Mouse (Mus musculus): Measurements from ENCODE around the gene Zfp280c.

The Zfp280c gene

DNA sequence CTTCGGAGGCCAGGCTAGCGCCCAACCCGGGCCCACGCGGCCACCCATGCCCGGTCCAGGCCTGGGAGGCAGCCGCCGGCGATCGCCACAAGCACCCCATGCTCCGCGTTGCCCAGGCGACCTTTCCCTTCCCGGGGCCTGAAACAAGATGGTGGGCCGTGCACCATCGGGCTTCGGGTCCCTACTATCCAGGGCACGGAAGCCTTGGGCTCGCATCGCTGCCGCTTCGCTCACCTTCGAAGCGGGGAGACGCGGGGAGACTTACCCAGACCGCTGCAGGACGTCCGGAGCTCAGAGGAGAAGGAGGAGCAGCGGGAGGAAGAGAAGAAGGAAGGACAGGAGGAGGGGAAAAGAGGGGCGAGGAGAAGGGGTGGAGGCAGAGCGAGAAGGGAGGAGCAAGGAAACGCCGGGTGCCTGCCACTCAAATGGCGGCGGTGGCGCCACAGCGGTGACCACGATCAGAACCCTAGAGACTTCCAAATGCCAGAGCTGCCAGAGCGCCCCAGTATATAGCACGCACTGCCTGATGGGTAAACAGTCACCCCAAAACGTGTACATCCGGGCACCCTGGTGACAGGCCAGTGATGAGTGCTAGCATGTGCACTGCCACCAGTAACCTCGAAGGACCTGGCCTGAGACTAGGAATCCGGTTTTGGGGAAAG is at the start of gene Zfp280c:
TSS of gene Zfp280c (minus strand) at position 406 of the 662 bp plus-strand sequence.
- DNase-seq (ENCODE audit: low spot score in 2 of 2): peak; percentile 39 to 63

DNA sequence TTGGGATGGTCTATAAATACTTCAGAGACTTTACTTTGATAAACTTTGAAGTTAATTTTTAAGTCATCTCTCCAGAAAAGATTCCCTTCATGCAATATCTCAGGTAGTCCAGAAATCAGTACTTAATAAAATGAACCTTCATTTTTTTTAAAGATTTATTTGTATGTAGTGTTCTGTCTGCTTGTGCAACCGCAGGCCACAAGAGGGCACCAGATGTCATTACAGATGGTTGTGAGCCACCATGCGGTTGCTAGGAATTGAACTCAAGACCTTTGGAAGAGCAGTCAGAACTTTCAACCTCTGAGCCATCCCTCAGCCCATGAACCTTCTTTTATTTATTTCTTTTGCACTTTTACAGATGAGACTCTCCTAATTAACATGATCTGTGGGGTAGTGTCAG is 42.7 kb upstream of the Zfp280c start:
- no peak for DNase-seq (ENCODE audit: low spot score in 2 of 2)

DNA sequence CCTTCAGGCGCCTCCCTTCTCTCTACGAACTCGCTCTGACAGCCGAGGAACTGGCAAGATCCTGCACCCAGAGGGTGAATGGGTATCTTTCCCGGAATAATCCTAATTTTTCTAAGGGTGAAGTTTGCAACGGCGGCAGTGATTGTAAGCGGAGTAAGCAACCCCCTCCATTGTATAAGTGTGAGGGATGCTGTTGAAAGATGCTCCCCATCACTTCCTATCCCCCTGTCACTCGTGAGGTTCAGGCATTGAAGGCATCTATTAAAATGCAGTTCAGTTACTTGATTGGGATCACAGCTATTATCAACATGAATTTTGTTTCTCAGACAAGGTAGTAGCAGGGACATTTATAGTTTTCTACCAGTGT is 29.7 kb upstream of the Zfp280c start:
- no peak for DNase-seq (ENCODE audit: low spot score in 2 of 2)

DNA sequence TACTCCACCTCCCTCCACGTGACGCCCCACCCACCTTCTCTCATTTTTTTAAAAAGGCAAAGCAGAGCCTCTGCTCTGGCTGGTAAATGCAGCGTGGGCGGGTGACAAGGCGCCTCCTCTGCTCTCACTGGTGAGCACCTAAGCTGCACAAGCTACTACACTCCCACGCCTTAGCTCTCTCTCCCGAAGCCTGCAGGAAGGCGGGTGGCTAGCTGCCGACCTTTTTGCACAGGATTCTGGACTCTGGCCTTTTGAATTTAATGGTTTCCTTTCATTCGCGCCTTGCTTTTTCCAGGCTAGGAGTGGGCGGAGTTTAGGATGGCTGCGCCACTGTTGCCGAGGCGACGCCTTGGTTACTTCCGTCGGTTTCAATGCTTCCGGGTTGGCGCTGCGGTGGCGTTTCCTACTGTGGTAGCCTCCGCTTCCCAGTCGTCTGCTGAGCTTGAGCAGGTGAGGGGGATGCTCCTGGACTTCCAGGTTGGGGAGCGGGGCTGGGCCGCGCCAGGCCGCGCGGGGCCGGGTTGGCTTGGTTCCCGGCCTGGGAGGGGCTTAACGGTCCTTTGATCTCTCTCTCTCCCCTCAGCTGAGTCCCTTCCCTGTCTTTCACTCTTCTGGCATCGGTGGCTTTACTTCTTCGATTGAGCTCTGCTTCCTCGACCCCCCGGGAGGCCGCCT is 29.2 kb upstream of the Zfp280c start, which contains the start of gene Slc25a14:
TSS of gene Slc25a14 (plus strand) at position 35 of the 675 bp plus-strand sequence.
- peak; percentile 65 to 71 for DNase-seq (ENCODE audit: low spot score in 2 of 2)

DNA sequence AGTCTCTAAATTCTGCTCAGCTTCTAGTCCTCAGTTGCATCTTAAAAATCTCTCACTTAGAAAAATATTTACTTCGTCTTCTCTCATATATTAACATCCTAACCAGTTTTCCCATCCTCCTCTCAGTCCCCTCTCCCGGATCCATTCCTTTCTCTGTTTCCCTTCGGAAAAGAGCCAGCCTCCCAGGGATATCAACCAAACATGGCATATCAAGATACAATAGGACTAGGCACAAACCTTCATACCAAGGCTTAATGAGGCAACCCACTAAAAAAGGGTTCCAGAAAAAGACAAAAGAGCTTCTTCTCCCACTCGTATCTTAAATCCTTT is 28.7 kb upstream of the Zfp280c start:
- DNase-seq (ENCODE audit: low spot score in 2 of 2): no peak

DNA sequence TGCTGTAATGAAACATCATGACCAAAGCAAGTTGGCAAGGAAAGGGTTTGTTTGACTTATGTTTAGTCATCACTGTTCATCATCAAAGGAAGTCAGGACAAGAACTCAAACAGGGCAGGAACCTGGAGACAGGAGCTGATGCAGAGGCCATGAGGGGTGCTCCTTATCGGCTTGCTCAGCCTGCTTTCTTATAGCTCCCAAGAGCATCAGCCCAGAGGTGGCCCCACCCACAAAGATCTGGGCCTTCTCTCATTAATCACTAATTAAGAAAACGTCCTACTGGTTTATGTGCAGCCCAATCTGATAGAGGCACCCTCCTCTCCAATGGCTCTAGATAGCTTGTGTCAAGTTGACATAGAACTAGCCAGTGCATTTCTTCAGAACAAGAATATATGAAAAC is 10.6 kb upstream of the Zfp280c start:
- no peak for DNase-seq (ENCODE audit: low spot score in 2 of 2)

DNA sequence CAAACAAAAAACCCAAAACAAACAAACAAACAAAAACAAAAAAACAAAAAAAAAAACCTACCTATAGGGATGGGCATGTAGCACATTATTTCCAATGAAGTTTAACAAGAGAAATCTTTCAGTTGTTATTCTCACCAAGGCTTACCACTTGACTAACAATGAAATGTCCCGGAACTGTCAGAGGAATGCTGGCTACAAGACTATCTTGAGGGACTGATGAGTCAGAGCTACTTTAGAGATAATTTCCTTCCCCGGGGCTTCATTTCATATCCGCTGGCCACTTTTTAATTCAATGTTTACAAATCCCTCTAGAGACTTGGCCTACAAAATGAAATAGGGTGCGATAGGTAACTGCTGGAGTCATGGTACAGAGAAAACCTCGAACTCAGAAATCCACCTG is 2.6 kb upstream of the Zfp280c start:
- no peak for DNase-seq (ENCODE audit: low spot score in 2 of 2)

DNA sequence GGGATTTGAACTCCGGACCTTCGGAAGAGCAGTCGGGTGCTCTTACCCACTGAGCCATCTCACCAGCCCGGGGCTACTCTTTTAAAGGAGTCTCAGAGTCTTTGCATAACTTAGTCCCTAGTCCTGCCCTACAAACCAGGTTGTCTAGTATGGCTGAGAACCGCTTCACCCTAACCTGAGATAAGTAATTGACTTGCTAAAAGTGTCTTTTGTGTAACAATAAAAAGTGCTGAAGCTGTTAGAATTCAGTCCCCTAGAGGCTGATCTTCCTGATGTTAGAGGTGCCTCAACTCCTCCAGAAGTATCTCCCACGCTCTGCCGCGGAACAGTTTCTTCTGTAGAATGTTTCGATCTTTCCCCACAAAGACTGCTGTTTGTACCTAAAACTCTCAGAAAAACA is 1.7 kb upstream of the Zfp280c start:
- DNase-seq (ENCODE audit: low spot score in 2 of 2): no peak

DNA sequence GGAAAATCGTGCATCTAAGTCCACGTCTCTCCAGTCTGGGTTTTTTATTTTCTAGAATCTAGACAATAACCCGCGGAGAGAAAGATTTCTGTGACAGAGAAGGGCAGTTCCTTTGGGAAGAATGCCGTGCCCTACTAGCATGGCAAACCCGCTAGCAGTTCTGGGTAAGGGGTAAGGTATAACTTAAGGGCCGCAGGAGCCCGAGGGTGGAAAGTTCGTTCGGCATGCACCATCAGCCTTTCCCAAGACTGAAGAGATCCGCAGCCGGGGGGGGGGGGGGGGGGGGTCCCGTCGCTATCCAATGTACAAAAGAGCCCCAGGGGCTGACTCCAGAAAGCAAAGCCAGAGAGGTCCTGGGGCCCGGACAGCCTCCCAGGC is 594 bp downstream of the Zfp280c start:
- no peak for DNase-seq (ENCODE audit: low spot score in 2 of 2)

DNA sequence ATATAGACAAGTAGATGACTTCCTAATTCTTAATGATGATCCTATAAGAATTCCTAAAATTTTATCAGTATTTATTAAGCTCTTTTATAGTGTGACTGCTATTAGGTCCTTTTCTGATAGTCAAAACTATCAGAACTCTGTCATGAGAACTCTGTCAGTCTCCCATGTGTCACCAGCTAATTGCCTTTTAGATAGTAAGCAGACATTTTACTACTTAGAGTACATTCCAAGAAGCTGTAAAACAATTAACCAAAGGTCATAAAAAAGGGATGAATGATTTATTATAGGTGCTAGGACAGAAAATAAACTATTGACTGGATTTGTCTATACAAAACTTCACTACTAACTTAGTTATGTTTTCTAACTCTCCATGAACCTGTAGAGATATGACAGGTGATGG is 11.0 kb downstream of the Zfp280c start:
- no peak for DNase-seq (ENCODE audit: low spot score in 2 of 2)

DNA sequence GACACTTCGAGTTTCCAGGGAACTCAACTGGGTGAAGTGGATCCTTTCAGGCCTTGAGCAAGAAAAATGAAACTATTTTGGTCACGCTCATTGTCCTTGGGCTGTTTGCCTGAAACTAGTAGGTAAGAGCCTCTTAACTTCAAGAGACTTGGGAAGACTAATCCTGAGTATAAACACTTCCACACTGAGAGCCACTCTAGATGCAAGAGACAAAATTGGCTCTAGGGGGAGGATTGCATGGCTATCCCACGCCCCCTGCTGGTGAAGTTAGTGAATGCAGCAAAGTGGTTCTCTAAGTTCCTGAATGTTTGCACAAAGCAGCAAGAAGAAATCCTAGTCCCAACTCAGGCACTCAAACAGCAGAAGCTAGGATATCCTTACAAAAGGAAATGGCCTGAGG is 62.1 kb downstream of the Zfp280c start:
- DNase-seq (ENCODE audit: low spot score in 2 of 2): peak; percentile 43 to 69

DNA sequence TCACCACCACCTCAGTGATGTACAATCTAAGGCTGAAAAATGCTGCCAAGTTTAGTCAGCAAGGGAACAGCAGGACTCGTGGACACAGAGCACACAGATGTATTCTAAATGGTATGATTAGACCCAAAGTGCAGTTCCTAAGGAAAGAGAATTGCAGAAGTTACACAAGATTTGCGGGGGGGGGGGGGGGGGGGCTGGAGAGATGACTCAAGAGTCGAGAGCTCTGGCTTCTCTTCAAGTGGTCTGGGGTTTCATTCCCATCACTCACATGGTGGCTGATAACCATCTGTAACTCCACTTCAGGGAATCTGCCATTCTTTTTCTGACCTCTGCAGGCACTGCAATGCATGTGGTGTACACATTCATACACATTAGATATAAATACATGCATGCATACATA is 67.9 kb downstream of the Zfp280c start:
- DNase-seq (ENCODE audit: low spot score in 2 of 2): no peak

DNA sequence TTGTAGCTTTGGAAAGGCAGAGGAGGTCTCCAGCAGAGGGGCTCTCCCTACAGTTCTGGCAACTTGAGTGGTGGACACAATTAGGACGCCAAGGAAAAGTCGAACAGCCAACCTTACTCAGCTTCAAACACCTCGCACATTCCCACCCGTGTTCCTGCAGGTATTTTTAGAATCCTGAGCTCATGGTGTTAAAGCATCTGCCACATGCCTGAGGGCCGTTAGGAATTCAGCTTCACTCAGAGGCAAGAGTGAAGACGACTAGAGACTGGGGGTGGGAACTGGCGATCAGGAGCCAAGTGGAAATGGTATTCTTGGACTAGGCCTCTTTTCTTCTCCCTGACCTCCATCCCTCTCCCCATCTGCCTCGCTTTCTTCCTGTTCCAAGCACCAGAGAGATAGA is 68.4 kb downstream of the Zfp280c start:
- DNase-seq (ENCODE audit: low spot score in 2 of 2): no peak

DNA sequence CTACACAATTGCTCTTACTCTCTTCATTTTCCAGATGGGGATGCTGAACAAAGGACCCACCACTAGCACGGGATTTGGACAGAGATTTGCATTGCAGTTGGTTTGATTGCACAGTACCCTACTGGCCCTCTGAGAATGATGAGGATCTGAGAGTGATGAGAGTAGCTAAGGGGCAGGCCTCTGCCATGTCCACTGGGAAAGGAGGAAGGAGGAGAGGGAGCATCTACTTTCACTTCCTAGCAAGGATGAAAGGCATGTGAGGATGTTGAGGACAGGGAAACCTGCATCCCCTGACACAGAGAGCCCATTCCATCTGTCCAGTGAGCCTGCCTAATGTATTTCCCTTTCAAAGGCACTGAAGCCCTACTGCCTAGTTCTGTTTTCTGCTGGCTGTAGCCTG is 69.0 kb downstream of the Zfp280c start:
- no peak for DNase-seq (ENCODE audit: low spot score in 2 of 2)

DNA sequence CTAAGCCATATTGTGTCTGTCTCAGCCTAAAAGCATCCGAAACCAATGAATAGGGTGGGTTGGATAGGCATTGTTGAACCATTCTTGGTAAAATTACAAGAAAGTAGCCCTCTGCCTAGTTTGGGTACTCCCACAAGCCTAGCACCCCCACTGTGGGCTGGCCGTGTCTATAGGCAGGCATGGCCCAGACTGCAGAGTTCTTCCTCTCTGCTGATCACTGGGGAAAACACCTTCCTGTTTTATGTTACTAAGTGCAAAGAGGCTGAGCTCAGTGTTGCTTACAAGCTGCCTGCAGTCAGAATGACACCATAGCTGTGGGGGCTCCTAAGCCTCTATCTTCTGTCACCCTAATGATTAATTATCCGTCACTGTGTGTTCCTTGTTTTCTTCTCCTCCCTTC is 70.8 kb downstream of the Zfp280c start:
- no peak for DNase-seq (ENCODE audit: low spot score in 2 of 2)

DNA sequence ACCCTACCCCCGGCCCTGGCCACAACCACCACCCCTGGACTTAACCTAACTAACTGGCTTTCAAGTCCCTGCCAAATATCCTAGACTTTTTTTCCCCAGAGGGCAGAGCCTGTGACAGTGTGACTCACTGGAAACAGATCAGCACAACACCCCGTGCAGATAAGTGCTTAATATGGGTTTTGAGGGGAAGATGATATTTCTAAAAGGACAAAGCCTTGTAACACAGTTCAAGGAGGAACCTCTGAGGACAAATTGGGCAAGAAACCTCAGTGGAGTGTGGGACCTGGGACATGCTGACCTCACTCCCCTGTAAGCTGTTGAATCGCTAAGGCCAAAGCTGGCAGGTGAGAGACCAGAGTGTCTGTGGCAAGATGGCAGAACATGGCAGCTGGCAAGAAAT is 72.7 kb downstream of the Zfp280c start:
- DNase-seq (ENCODE audit: low spot score in 2 of 2): no peak

DNA sequence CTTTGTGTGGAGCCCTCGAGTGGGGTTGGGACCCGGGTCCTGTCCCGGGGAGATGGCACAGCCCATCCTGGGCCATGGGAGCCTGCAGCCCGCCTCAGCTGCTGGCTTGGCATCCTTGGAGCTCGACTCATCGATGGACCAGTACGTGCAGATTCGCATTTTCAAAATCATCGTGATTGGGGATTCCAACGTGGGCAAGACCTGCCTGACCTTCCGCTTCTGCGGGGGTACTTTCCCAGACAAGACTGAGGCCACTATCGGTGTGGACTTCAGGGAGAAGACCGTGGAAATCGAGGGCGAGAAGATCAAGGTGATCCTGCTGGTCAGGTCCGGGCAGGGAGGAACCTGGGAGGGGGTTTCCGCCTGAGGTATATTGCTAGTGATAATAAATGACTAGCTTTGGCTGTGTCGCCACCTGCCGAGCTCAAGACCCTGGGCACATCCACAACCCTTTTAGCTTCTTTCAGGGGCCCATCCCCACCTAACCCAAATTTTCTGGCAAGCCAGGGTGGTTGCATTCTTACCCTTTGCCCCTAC is 74.7 kb downstream of the Zfp280c start:
- no peak for DNase-seq (ENCODE audit: low spot score in 2 of 2)

DNA sequence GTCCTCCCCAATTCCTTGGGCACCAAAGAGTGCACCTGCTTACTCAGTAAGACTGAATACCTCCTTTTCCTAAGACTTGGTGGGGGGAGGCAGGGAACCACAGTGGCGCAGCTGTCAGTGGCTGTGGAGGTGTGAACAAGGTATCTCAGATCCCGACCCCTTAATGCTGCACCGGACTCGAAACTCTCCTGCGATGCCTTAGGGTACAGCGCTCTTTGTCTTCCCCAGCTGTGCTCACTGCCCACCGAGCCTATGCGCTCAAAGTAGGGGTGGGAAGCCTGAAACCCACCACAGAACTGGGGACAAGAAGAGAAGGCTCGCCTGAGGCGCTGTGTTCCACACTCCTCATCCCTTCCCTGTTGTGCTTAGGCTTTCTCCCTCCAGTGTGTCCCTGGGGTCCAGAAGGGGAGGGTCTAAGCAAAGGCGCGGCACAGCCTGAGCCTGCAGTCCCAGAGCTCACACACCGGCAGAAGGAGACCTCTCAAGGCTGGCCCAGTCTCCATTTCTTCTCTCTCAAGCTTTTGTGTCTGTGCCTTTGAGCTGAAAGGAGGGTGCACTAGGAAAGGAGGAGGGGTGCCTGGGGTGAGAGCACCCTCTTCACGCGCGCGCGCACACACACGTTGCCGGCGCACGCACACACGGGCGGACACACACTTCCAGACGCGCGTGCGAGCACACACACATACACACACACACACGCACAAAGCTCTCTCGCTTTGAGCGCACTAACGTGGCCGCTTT is 75.3 kb downstream of the Zfp280c start, which contains the start of gene Rab33a:
TSS of gene Rab33a (plus strand) at position 478 of the 741 bp plus-strand sequence.
- no peak for DNase-seq (ENCODE audit: low spot score in 2 of 2)

DNA sequence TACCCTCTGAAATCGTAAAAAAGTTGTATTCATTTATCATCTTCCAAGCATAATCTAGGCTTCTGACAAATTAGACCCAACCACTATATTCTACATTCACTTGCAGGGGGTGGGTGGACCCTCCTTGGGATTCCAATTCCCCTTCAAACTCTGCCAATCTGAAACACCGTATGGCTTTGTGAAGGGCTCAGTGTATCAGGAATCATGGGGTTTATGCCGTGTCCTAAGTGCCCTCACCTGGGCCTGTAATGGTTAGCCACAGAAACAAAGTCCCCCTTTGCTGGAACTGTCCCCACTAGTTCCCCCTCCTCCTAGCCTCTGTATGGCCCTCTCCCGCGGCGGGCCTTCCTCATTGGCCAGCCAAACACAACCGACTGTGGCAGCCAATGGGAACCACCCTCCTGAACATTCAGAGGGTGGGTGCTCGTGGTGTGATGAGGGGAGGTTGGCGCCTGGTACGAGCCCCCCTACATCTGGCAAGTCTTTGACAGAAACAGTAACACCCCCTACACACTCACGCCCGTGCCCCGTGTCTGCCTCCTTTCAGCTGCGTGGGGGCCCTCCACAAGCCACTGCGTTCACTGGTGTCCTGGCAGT is 76.0 kb downstream of the Zfp280c start:
- no peak for DNase-seq (ENCODE audit: low spot score in 2 of 2)

DNA sequence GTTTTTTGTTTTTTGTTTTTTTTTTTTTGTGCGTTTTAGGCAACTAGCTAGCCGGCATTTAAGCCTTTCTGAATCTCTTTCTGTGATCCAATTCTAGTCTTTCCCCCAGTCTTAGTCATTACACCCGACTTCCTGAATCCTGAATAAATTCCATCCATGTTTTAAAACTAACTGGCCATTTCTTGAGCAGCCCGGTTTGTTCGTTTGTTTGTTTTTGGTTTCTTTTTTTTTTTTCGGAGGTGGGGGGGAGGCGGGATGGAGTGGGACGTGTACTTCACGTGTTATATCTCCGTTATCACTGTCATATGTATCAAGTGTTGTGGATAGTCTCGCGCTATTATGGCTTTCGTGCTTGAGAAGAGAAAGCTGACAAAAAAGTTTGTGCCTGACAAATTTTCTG is 80.5 kb downstream of the Zfp280c start:
- DNase-seq (ENCODE audit: low spot score in 2 of 2): no peak

DNA sequence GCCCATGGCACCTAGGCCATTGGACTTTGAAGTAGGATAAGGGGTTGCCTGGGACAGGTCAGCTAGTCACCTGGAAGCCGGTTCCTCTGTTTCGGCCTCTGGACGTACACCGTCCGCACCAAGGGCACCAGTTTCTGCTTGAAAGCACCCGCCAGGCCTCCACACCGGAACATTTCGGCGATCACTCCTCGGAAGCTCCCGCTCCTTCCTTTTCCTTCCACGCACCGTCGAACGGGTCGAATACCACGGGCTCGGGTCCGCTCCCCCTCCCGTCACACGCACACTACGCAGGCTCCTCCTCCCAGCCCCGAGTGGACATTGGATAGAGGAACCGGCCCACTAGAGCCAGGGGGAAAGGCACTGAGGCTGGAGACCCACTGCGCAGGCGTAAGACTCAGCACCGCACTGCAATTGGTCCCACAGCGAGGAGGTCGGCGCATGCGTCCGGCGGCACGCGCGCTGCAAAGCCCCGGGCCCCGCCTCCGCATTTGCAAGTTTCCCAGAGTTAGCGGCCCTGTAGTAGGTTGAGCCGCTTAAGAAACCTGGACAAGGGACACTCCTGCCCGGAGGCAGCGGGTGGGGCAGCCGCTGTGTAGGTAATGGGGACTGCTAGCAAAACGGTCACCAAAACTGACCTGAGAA is 81.0 kb downstream of the Zfp280c start, which contains the start of gene Aifm1:
TSS of gene Aifm1 (minus strand) at position 398 of the 642 bp plus-strand sequence.
- DNase-seq (ENCODE audit: low spot score in 2 of 2): peak; percentile 79 to 92

DNA sequence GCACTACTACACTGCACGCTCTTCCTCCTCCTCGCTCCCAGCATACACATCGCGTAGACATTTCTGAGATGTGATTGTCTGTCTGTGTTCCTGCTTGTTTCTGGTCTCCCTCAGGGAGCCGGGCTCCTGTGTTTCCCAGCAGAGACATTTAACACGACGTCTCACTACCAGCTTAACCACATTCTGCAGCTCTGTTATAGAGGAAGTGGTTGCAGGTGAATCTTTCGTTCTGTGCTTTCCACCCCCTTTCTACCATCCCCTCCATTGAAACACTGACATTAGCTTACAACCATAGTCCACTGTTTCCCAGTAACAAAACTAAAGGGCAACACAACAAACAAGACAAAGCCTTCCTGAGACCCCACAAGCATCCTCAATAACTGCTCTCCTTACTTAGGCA is 100.5 kb downstream of the Zfp280c start:
- DNase-seq (ENCODE audit: low spot score in 2 of 2): no peak
